Mouse (Mus musculus) stomach, embryonic 16.5 days (tissue): ENCODE data around the gene Syngap1. TPM values are rescaled to one million over a fixed set of nuclear protein-coding genes. Genes with fewer than 3 reads are reported as not detected.

ENCODE experiments used
- ATAC-seq: fragments of 200-750 bp; cut with Nextera tagmentation; 2 replicates; pipeline ENCODE4 v1.8.0; 2017; ENCODE audit warnings: moderate number of reproducible peaks, moderate TSS enrichment; ENCODE audit not compliant: insufficient read depth, low FRiP score
- H3K27ac ChIP-seq: fragments of 300-500 bp; sonication (generic); 2 replicates; pipeline ENCODE4 v1.5.1; 2014; ENCODE audit warnings: low read length
- H3K27me3 ChIP-seq: fragments of 300-500 bp; sonication (generic); 2 replicates; pipeline ENCODE4 v1.6.1; 2014; ENCODE audit warnings: low read length, control low read depth, mixed read lengths; ENCODE audit not compliant: control insufficient read depth, insufficient read depth
- H3K36me3 ChIP-seq: fragments of 300-500 bp; sonication (generic); 2 replicates; pipeline ENCODE4 v1.6.1; 2014; ENCODE audit warnings: low read length; ENCODE audit not compliant: control insufficient read depth, insufficient read depth
- H3K4me1 ChIP-seq: fragments of 300-500 bp; sonication (generic); 2 replicates; pipeline ENCODE4 v1.6.1; 2014; ENCODE audit warnings: low read length, control low read depth, mixed read lengths; ENCODE audit not compliant: control insufficient read depth, insufficient read depth
- H3K4me2 ChIP-seq: fragments of 300-500 bp; sonication (generic); 2 replicates; pipeline ENCODE4 v1.6.1; 2014; ENCODE audit warnings: low read depth, low read length, mixed read lengths
- H3K4me3 ChIP-seq: fragments of 300-500 bp; sonication (generic); replicated peaks from 2 replicates; pipeline ENCODE4 v1.5.1; 2014; ENCODE audit warnings: mild to moderate bottlenecking, low read length
- H3K9ac ChIP-seq: fragments of 300-500 bp; sonication (generic); 2 replicates; pipeline ENCODE4 v1.6.1; 2014; ENCODE audit warnings: low read length
- H3K9me3 ChIP-seq: fragments of 300-500 bp; sonication (generic); replicated peaks from 2 replicates; pipeline ENCODE4 v1.6.1; 2016; ENCODE audit warnings: low read length, control low read depth; ENCODE audit not compliant: control insufficient read depth
- WGBS: fragments of 180-500 bp; shearing (Covaris S2); extraction: QIAGEN DNeasy Blood & Tissue Kit; methylation state at CpG from one replicate; pipeline ENCODE4 v1.1.7; 2014; 5-methylcytosine and 5-hydroxymethylcytosine counted together
- polyA plus RNA-seq: library from polyadenylated mRNA; unstranded; fragments of >200 nt; fragmentation: Nextera tagmentation; extraction: Ambion mirVana; gene quantifications from 2 replicates; pipeline ENCODE4 v1.2.1, GENCODE M21; 2015

The Syngap1 gene
- polyA plus RNA-seq, 1 experiment from 2014 or later = 1.6 TPM

- H3K9ac ChIP-seq = no peak overlapping the region
- no peaks in the 10 kb centered on the region for H3K9me3 ChIP-seq
- H3K27me3 ChIP-seq = no peaks in the 10 kb centered on the region
- peaks cover 2% of the 10 kb centered on the region for H3K4me1 ChIP-seq
- no peak overlapping the region for H3K4me2 ChIP-seq
- WGBS = 66% methylated on average over 5 of the region's 5 CpGs
- H3K27ac ChIP-seq = no peak overlapping the region
- H3K36me3 ChIP-seq = peaks cover 15% of the 10 kb centered on the region; the same call in 1 of the 2 replicates
- no peak overlapping the region for H3K4me3 ChIP-seq
- no peak for ATAC-seq
Measured at GRCm38 (mm10) chr17:26958880-26959279, 17.8 kb downstream of the Syngap1 start.

GRCm38 (mm10) chr17:26959815-26960214 lies 18.8 kb downstream of the Syngap1 start:
- WGBS = 93% methylated on average over 4 of the region's 4 CpGs
- ATAC-seq = no peak
- H3K27me3 ChIP-seq = no peaks in the 10 kb centered on the region
- H3K4me2 ChIP-seq = no peak overlapping the region
- H3K4me1 ChIP-seq = no peaks in the 10 kb centered on the region
- no peaks in the 10 kb centered on the region for H3K9me3 ChIP-seq
- no peak overlapping the region for H3K9ac ChIP-seq
- peaks cover 15% of the 10 kb centered on the region; the same call in 1 of the 2 replicates for H3K36me3 ChIP-seq
- H3K4me3 ChIP-seq = no peak overlapping the region
- no peak overlapping the region for H3K27ac ChIP-seq

DNA sequence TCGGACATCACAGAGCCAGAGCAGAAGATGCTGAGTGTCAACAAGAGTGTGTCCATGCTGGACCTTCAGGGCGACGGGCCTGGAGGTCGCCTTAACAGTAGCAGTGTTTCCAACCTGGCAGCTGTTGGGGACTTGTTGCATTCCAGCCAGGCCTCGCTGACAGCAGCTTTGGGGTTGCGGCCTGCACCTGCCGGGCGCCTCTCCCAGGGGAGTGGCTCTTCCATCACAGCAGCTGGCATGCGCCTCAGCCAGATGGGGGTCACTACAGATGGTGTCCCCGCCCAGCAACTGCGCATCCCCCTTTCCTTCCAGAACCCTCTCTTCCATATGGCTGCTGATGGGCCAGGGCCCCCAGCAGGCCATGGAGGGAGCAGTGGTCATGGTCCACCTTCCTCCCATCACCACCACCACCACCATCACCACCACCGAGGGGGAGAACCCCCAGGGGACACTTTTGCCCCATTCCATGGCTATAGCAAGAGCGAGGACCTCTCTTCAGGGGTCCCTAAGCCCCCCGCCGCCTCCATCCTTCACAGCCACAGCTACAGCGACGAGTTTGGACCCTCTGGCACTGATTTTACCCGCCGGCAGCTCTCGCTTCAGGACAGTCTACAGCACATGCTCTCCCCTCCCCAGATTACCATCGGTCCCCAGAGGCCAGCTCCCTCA lies 20.7 kb downstream of the Syngap1 start:
- Histone ChIP-seq H3K36me3 (peaks cover 13% of the 10 kb centered on the region; the same call in 1 of the 2 replicates), H3K9me3 (no peaks in the 10 kb centered on the region), H3K4me1 (no peaks in the 10 kb centered on the region), H3K4me2 (no peak overlapping the region), H3K27ac (no peak overlapping the region), H3K27me3 (no peaks in the 10 kb centered on the region), H3K4me3 (no peak overlapping the region), H3K9ac (no peak overlapping the region)
- no peak for ATAC-seq
- WGBS = 86% methylated on average over 21 of the region's 21 CpGs

DNA sequence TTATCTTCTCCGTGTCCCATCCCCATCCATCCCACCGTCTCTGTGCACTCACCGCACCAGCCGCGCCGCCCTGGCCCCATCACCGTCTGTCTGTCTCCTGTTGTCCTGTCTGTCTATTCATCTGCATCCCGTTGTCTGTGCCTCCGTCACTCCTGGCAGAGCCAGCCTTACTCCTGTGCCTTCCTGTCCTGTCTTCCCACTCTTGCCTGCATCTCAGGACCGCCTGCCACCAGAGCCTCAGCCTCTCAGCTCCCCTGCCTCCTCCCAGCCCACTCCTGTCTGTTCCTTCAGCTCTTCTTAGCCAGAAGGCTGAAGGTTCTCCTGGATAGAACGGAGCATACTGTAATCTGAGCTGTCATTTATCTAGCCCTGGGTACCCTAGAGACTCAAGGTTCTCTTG lies 25.9 kb downstream of the Syngap1 start:
- Histone ChIP-seq H3K4me1 (peaks cover 9% of the 10 kb centered on the region), H3K36me3 (0 out of 2 replicates have a peak, but pooled peaks cover 3% of the 10 kb centered on the region), H3K4me2 (no peak overlapping the region), H3K4me3 (no peak overlapping the region), H3K9ac (no peak overlapping the region), H3K27ac (no peak overlapping the region), H3K27me3 (no peaks in the 10 kb centered on the region), H3K9me3 (no peaks in the 10 kb centered on the region)
- no peak for ATAC-seq
- WGBS = 88% methylated on average over 11 of the region's 11 CpGs

- H3K4me3 ChIP-seq = no peak overlapping the region
- peaks cover 13% of the 10 kb centered on the region for H3K4me1 ChIP-seq
- H3K9ac ChIP-seq = no peak overlapping the region
- no peak overlapping the region for H3K27ac ChIP-seq
- no peaks in the 10 kb centered on the region for H3K27me3 ChIP-seq
- H3K36me3 ChIP-seq = 0 out of 2 replicates have a peak, but pooled peaks cover 3% of the 10 kb centered on the region
- 88% methylated on average over 6 of the region's 6 CpGs for WGBS
- no peaks in the 10 kb centered on the region for H3K9me3 ChIP-seq
- ATAC-seq = no peak
- no peak overlapping the region for H3K4me2 ChIP-seq
Measured at GRCm38 (mm10) chr17:26967477-26967876, 26.4 kb downstream of the Syngap1 start.

- H3K27me3 ChIP-seq = no peaks in the 10 kb centered on the region
- WGBS = 76% methylated on average over 6 of the region's 6 CpGs
- H3K27ac ChIP-seq = no peak overlapping the region
- H3K9me3 ChIP-seq = no peaks in the 10 kb centered on the region
- H3K4me2 ChIP-seq = no peak overlapping the region
- H3K4me1 ChIP-seq = peaks cover 13% of the 10 kb centered on the region
- ATAC-seq = no peak
- no peak overlapping the region for H3K9ac ChIP-seq
- 0 out of 2 replicates have a peak, but pooled peaks cover 3% of the 10 kb centered on the region for H3K36me3 ChIP-seq
- H3K4me3 ChIP-seq = no peak overlapping the region
Measured at GRCm38 (mm10) chr17:26968200-26968611, 27.2 kb downstream of the Syngap1 start.

- WGBS = 84% methylated on average over 6 of the region's 6 CpGs
- Histone ChIP-seq H3K27me3 (no peaks in the 10 kb centered on the region), H3K4me2 (no peak overlapping the region), H3K4me1 (peaks cover 20% of the 10 kb centered on the region), H3K36me3 (0 out of 2 replicates have a peak, but pooled peaks cover 3% of the 10 kb centered on the region), H3K4me3 (no peak overlapping the region), H3K27ac (no peak overlapping the region), H3K9ac (no peak overlapping the region), H3K9me3 (no peaks in the 10 kb centered on the region)
- ATAC-seq = no peak
Measured at GRCm38 (mm10) chr17:26969257-26969656, 28.2 kb downstream of the Syngap1 start.

DNA sequence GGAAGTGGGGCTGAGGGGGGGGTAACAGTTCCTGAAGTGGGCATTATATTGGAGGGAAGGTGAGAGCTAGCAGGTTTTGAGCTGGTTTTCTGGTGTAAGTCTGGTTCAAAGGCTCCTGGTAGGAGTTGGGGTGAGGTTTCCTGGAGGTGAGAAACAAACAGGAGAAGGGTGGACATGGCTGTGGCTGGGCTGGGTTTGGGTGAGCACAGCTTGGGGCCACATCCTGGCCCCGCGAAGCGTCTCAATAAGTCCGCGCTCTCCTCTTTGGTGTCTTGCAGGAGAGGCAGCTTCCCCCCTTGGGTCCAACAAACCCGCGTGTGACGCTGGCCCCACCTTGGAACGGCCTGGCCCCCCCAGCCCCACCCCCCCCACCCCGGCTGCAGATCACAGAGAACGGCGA lies 29.2 kb downstream of the Syngap1 start:
- Histone ChIP-seq H3K4me3 (no peak overlapping the region), H3K27ac (no peak overlapping the region), H3K9ac (no peak overlapping the region), H3K9me3 (no peaks in the 10 kb centered on the region), H3K4me2 (no peak overlapping the region), H3K4me1 (peaks cover 23% of the 10 kb centered on the region), H3K36me3 (peaks cover 6% of the 10 kb centered on the region; the same call in 1 of the 2 replicates), H3K27me3 (no peaks in the 10 kb centered on the region)
- ATAC-seq = no peak
- WGBS = 55% methylated on average over 12 of the region's 12 CpGs

- Histone ChIP-seq H3K4me3 (peak overlapping the region; percentile 92), H3K9me3 (no peaks in the 10 kb centered on the region), H3K36me3 (peaks cover 13% of the 10 kb centered on the region; the same call in 1 of the 2 replicates), H3K27ac (peak overlapping the region; percentile 94; the same call in 1 of the 2 replicates), H3K27me3 (no peaks in the 10 kb centered on the region), H3K4me1 (peaks cover 25% of the 10 kb centered on the region), H3K9ac (peak overlapping the region; percentile 88), H3K4me2 (peak overlapping the region; percentile 81)
- WGBS = 53% methylated on average over 8 of the region's 8 CpGs
- ATAC-seq = no peak
Measured at GRCm38 (mm10) chr17:26971247-26971905, 30.3 kb downstream of the Syngap1 start.
